Mouse (Mus musculus): ENCODE measurements at regions not wholly inside any gene's neighbourhood (a gene's known extent, or its start where the extent isn't known, plus 50 kb on each side); places are given as distances from the start of the nearest gene placed in this dataset.

GRCm38 (mm10) chr7:95082248-95082647, 1088.8 kb upstream of the Tenm4 start:
- DNase-seq: no peak

- DNase-seq: no peak
These were observed 1086.7 kb upstream of the Tenm4 start for GRCm38 (mm10) chr7:95084328-95084727.

- DNase-seq: peak in 1 of 2 experiments; percentile 1
These were observed 1079.7 kb upstream of the Tenm4 start for GRCm38 (mm10) chr7:95091360-95091759.

- no peak for DNase-seq
These were observed 1042.0 kb upstream of the Tenm4 start for GRCm38 (mm10) chr7:95129020-95129419.

GRCm38 (mm10) chr7:95133038-95133437, 1038.0 kb upstream of the Tenm4 start:
- no peak for DNase-seq

GRCm38 (mm10) chr7:95134062-95134625, 1036.9 kb upstream of the Tenm4 start:
- DNase-seq: no peak

- no peak for DNase-seq
These were observed 1029.3 kb upstream of the Tenm4 start for GRCm38 (mm10) chr7:95141778-95142177.

GRCm38 (mm10) chr7:95143037-95143436, 1028.0 kb upstream of the Tenm4 start:
- no peak for DNase-seq
